In the genomic region with DNA sequence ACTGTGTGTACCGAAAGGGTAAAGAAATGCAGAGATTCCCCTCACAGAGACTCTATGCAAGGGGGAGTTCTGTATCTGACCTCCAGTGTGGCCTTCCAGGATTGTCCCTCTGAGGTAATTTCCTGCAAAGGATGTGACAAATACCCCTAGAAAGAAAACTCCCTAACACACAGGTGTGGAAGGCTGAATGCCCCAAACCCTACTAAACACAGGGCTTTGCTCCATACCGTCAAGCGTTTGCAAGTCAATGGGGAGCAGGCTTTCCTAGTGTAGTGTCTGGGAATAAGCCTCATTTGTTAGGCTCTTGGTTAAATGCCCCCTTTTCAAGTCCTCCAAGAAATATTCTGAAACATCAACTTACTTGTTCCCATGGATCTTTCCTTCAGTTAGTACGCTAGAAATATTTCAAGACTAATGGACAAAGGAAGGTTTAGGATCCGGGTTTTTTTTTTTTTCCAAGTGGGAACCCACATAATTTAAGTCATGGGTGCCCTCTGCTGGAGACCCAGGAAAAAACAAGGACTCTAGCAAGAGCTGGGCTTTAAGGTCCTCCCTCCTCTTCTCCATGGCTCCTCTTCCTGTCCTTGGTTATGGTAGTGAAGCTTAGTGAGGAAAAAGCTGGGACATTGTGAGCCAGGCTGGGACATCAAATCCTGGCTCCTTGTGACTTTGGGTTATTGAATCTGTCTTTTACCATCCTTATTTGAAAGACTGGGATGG, we compare ENCODE assay signal across 8 mouse cellular contexts.
A peak's percentile ranks its signal among the peaks of the same experiment; 100 is the strongest.
DNase-seq lines count a peak whose midpoint lies in the region; ATAC-seq and TF ChIP-seq lines count a peak whose summit lies in the region.

No protein-coding gene starts in this region.

- no peaks in the 10 kb centered on the region for H3K9me3 ChIP-seq in heart, embryonic 11.5 days (replicated peaks; ENCODE audit: control insufficient read depth, low read length)
- no peaks in the 10 kb centered on the region for H3K9me3 ChIP-seq in lung, embryonic 15.5 days

- H3K9ac ChIP-seq in heart, embryonic 11.5 days (ENCODE audit: low read depth, low read length): 0 out of 2 replicates have a peak overlapping the region, but pooled peaks have one; percentile 17
- H3K9ac ChIP-seq in lung, embryonic 15.5 days: no peak overlapping the region

- no peaks in the 10 kb centered on the region for H3K27me3 ChIP-seq in heart, embryonic 11.5 days (ENCODE audit: control insufficient read depth, insufficient read depth, low read length)
- H3K27me3 ChIP-seq in lung, embryonic 15.5 days: no peaks in the 10 kb centered on the region

- peaks cover 14% of the 10 kb centered on the region for H3K4me1 ChIP-seq in embryonic fibroblast, embryonic 13.5 days (ENCODE audit: control insufficient read depth, insufficient read depth, low read length)
- peaks cover 5% of the 10 kb centered on the region; the same call in 1 of the 2 replicates for H3K4me1 ChIP-seq in heart, embryonic 11.5 days (ENCODE audit: control insufficient read depth, insufficient read depth, low read length)
- H3K4me1 ChIP-seq in lung, embryonic 15.5 days: peaks cover 32% of the 10 kb centered on the region

- H3K4me2 ChIP-seq in heart, embryonic 11.5 days: no peak overlapping the region
- H3K4me2 ChIP-seq in lung, embryonic 15.5 days: no peak overlapping the region

- no peak for TF ChIP-seq POLR2A in embryonic fibroblast, embryonic 13.5 days (IDR thresholded peaks at IDR 0.05; ENCODE audit: low read depth, low read length)

- DNase-seq in ES-CJ7 (ENCODE audit: low read depth, low spot score): peak; percentile 86
- DNase-seq in adrenal gland, postnatal 36 days: peak; percentile 81 to 91
- DNase-seq in large intestine, adult 2 months (ENCODE audit: low read depth, low spot score): peak; percentile 73
- peak; percentile 86 for DNase-seq in right cerebral cortex, postnatal 4 days

- no peak for ATAC-seq in heart, embryonic 11.5 days (replicated peaks; ENCODE audit: insufficient number of reproducible peaks, low FRiP score, low TSS enrichment)
- peak; percentile 17; the same call in 1 of the 2 replicates for ATAC-seq in lung, embryonic 15.5 days (ENCODE audit: borderline replicate concordance, extremely low read depth, low FRiP score, low TSS enrichment)
- ATAC-seq in activated CD4-positive, CD25-positive, alpha-beta regulatory T cell, adult 4 months: no peak

- WGBS in heart, embryonic 11.5 days (ENCODE audit: insufficient replicate concordance): 43% methylated on average over 5 of the region's 5 CpGs
- WGBS in large intestine, adult 2 months: 37% methylated on average over 5 of the region's 5 CpGs
- 42% methylated on average over 5 of the region's 5 CpGs for WGBS in lung, embryonic 15.5 days

- no peak overlapping the region for H3K4me3 ChIP-seq in embryonic fibroblast, embryonic 13.5 days (ENCODE audit: insufficient read depth, low read length)
- H3K4me3 ChIP-seq in heart, embryonic 11.5 days (ENCODE audit: low read depth, low read length): no peak overlapping the region
- H3K4me3 ChIP-seq in lung, embryonic 15.5 days: no peak overlapping the region

- H3K27ac ChIP-seq in embryonic fibroblast, embryonic 13.5 days (ENCODE audit: insufficient read depth, low read length): peak overlapping the region; percentile 96
- H3K27ac ChIP-seq in heart, embryonic 11.5 days (ENCODE audit: low read depth, low read length): no peak overlapping the region
- 0 out of 2 replicates have a peak overlapping the region, but pooled peaks have one; percentile 2 for H3K27ac ChIP-seq in lung, embryonic 15.5 days

- no peak for TF ChIP-seq CTCF in embryonic fibroblast, embryonic 13.5 days (IDR thresholded peaks at IDR 0.05; ENCODE audit: borderline replicate concordance, insufficient read depth, low read length)

- H3K36me3 ChIP-seq in heart, embryonic 11.5 days (ENCODE audit: control insufficient read depth, insufficient read depth, low read length): no peaks in the 10 kb centered on the region
- no peaks in the 10 kb centered on the region for H3K36me3 ChIP-seq in lung, embryonic 15.5 days
